Mouse (Mus musculus): Measurements from ENCODE around the gene Ubp1.

DNA sequence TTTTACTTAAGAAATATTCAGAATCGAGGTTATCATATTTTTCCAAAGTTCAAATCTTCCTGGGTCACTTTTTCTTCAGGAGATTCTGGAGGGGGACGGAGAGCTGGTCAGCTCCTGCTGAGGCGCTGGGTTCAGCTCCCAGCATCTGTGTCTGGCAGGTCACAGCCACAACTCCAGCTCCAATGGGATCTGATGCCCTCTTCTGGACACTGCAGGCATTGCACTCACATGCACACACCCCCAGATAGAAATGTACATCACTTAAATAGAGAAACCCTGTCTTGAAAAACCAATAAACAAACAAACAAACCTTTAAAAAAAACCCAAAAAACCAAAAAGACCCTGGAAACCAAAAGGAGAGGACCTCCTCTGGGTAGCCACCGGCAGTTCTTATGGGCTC, 85.0 kb downstream of the Ubp1 start:
- TF ChIP-seq CTCF (conservative IDR thresholded peaks at IDR 0.05; ENCODE audit: insufficient read depth, insufficient read length, low read depth, low read length), result peak; percentile 61
- TF ChIP-seq POLR2A (IDR thresholded peaks at IDR 0.05; ENCODE audit: low read depth, low read length), result no peak
